Mouse (Mus musculus) thymus, adult 2 months (tissue): Measurements from ENCODE around the gene Rnf168.

Source experiments
- CTCF ChIP-seq: fragments of 200-500 bp; IDR thresholded peaks from 2 replicates; pipeline ENCODE4 v1.5.1; 2012; ENCODE audit warnings: mild to moderate bottlenecking, control low read depth, low read length, moderate library complexity, borderline replicate concordance; ENCODE audit not compliant: control insufficient read depth, poor library complexity, insufficient read depth; ENCODE audit errors: extremely low read depth
- POLR2A ChIP-seq: fragments of 200-500 bp; IDR thresholded peaks from 2 replicates; pipeline ENCODE4 v1.6.1; 2012; ENCODE audit warnings: mild to moderate bottlenecking, low read length, control low read depth, moderate library complexity; ENCODE audit not compliant: control insufficient read depth, poor library complexity, insufficient read depth; ENCODE audit errors: extremely low read depth

DNA sequence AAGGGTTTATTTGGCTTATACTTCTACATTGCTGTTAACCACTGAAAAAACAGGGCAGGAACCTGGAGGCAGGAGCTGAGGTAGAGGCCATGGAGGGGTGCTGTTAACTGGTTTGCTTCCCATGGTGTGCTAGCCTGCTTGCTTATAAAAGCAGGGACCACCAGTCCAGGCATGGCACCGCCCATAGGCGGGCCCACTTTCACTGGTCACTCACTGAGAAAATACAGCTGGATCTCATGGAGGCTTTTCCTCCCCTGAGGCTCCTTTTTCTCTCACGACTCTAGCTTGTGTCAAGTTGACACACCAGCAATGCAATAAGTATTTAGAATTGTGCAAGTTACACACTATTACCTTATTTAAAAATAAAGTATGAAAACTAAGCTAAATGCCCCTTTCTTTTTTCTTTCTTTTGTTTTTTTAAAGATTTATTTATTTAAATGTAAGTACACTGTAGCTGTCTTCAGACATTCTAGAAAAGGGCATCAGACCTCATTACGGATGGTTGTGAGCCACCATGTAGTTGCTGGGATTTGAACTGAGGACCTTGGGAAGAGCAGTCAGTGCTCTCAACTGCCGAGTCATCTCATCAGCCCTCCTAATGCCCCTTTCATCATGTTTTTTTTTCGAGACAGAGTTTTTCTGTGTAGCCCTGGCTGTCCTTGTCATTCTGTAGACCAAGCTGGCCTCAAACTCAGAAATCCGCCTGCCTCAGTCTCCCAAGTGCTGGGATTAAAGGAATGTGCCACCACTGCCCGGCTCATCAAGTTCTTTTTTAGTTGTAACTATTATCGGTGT is 53.8 kb downstream of the Rnf168 start:
- no peak for TF ChIP-seq CTCF
- TF ChIP-seq POLR2A, result no peak
